In genomic region chr1:136051013-136051315, GRCm38 (mm10) we compare ENCODE assay signal across 9 mouse cellular contexts. TPM values are rescaled to one million over a fixed set of nuclear protein-coding genes. Genes with fewer than 3 reads are reported as not detected.
A peak's percentile ranks its signal among the peaks of the same experiment; 100 is the strongest.
DNase-seq lines count a peak whose midpoint lies in the region; ATAC-seq lines count a peak whose summit lies in the region.
"Had no signal": no experiment of that assay in that cellular context is flagged by ENCODE, and none has a peak within 500 bp of the region (broad histone marks: within the 10 kb centered on the region; RNA-seq: fewer than 3 reads in every experiment).

No protein-coding gene starts in this region.

- WGBS in intestine, embryonic 16.5 days, result 1% methylated on average over 36 of the region's 36 CpGs
- 1% methylated on average over 36 of the region's 36 CpGs for WGBS in midbrain, embryonic 10.5 days
- WGBS in stomach, embryonic 16.5 days, result 2% methylated on average over 36 of the region's 36 CpGs

- DNase-seq in cerebellum, postnatal 4 days (ENCODE audit: low spot score in 2 of 2), result no peak
- peak; percentile 24 for DNase-seq in urinary bladder, adult 2 months (ENCODE audit: low spot score)
- no peak for DNase-seq in urinary bladder, postnatal 4 days (ENCODE audit: low spot score in 2 of 2)
- no peak for DNase-seq in midbrain, embryonic 10.5 days (ENCODE audit: low spot score)
- no peak for DNase-seq in cerebellum, adult 9-10 months

- 0 out of 2 replicates have a peak overlapping the region, but pooled peaks have one; percentile 25 for H3K9ac ChIP-seq in intestine, embryonic 16.5 days (ENCODE audit: low read depth, low read length)
- H3K9ac ChIP-seq in stomach, embryonic 16.5 days (ENCODE audit: low read length), result no peak overlapping the region

- no peaks in the 10 kb centered on the region for H3K36me3 ChIP-seq in intestine, embryonic 16.5 days (ENCODE audit: control insufficient read depth, insufficient read depth, low read length)
- no peaks in the 10 kb centered on the region for H3K36me3 ChIP-seq in midbrain, embryonic 10.5 days
- H3K36me3 ChIP-seq in stomach, embryonic 16.5 days (ENCODE audit: control insufficient read depth, insufficient read depth, low read length), result no peaks in the 10 kb centered on the region

- H3K4me2 ChIP-seq in intestine, embryonic 16.5 days (ENCODE audit: low read depth, low read length), result peak overlapping the region; percentile 50
- H3K4me2 ChIP-seq in stomach, embryonic 16.5 days (ENCODE audit: low read depth, low read length), result peak overlapping the region; percentile 51

- H3K4me1 ChIP-seq in intestine, embryonic 16.5 days (ENCODE audit: control insufficient read depth, insufficient read depth, low read length), result peaks cover 6% of the 10 kb centered on the region; the same call in 1 of the 2 replicates
- peaks cover 33% of the 10 kb centered on the region for H3K4me1 ChIP-seq in midbrain, embryonic 10.5 days
- H3K4me1 ChIP-seq in stomach, embryonic 16.5 days (ENCODE audit: control insufficient read depth, insufficient read depth, low read length), result peaks cover 7% of the 10 kb centered on the region

- H3K27ac ChIP-seq in intestine, embryonic 16.5 days (ENCODE audit: low read length), result no peak overlapping the region
- peak overlapping the region; percentile 28; the same call in 1 of the 2 replicates for H3K27ac ChIP-seq in midbrain, embryonic 10.5 days (replicated peaks)
- no peak overlapping the region for H3K27ac ChIP-seq in stomach, embryonic 16.5 days (ENCODE audit: low read length)

- H3K4me3 ChIP-seq in intestine, embryonic 16.5 days (ENCODE audit: low read length), result peak overlapping the region; percentile 30
- H3K4me3 ChIP-seq in midbrain, embryonic 10.5 days, result peak overlapping the region; percentile 49
- H3K4me3 ChIP-seq in stomach, embryonic 16.5 days (replicated peaks; ENCODE audit: low read length), result peak overlapping the region; percentile 32

- ATAC-seq in cerebellum, adult (ENCODE audit: insufficient number of reproducible peaks, low FRiP score, low TSS enrichment), result 0 out of 2 replicates have a peak, but pooled peaks have one; percentile 13
- peak; percentile 70 for ATAC-seq in intestine, embryonic 16.5 days
- ATAC-seq in stomach, embryonic 16.5 days (ENCODE audit: insufficient read depth, low FRiP score), result peak; percentile 23; the same call in 1 of the 2 replicates

- no peaks in the 10 kb centered on the region for H3K9me3 ChIP-seq in intestine, embryonic 16.5 days (ENCODE audit: control insufficient read depth, low read length)
- H3K9me3 ChIP-seq in midbrain, embryonic 10.5 days (replicated peaks), result no peaks in the 10 kb centered on the region
- H3K9me3 ChIP-seq in stomach, embryonic 16.5 days (replicated peaks; ENCODE audit: control insufficient read depth, low read length), result no peaks in the 10 kb centered on the region

- H3K27me3 ChIP-seq in intestine, embryonic 16.5 days (replicated peaks; ENCODE audit: control insufficient read depth, insufficient read depth, low read length), result peaks cover 17% of the 10 kb centered on the region
- peaks cover 72% of the 10 kb centered on the region for H3K27me3 ChIP-seq in midbrain, embryonic 10.5 days (ENCODE audit: low read depth, poor library complexity, severe bottlenecking)
- peaks cover 20% of the 10 kb centered on the region for H3K27me3 ChIP-seq in stomach, embryonic 16.5 days (ENCODE audit: control insufficient read depth, insufficient read depth, low read length)

RNA-seq across cellular contexts. Expression of gene Ascl5, which starts 0.4 kb away (rescaled TPM):
- not detected in 2 replicates for polyA plus RNA-seq in urinary bladder, adult 2 months (2012; rRNA removed)
- not detected in 2 replicates for polyA plus RNA-seq in intestine, embryonic 16.5 days (2015; fragmentation: Nextera tagmentation; extraction: Ambion mirVana)
- polyA plus RNA-seq in midbrain, embryonic 10.5 days (2016; fragmentation: Nextera tagmentation; extraction: Ambion mirVana), result not detected in 2 replicates
- polyA plus RNA-seq in stomach, embryonic 16.5 days (2015; fragmentation: Nextera tagmentation; extraction: Ambion mirVana), result 0.43 TPM in 1 of 2 replicates, not detected in the other
- polyA plus RNA-seq: C2C12 had no signal

RNA-seq across cellular contexts. Expression of gene Cacna1s, which starts 1.6 kb away (rescaled TPM):
- 0.08 and 0.27 TPM in 2 replicates for polyA plus RNA-seq in urinary bladder, adult 2 months (2012; rRNA removed)
- polyA plus RNA-seq in intestine, embryonic 16.5 days (2015; fragmentation: Nextera tagmentation; extraction: Ambion mirVana), result 0.04 TPM in 1 of 2 replicates, not detected in the other
- polyA plus RNA-seq in midbrain, embryonic 10.5 days (2016; fragmentation: Nextera tagmentation; extraction: Ambion mirVana), result 0.14 TPM in 1 of 2 replicates, not detected in the other
- polyA plus RNA-seq in stomach, embryonic 16.5 days (2015; fragmentation: Nextera tagmentation; extraction: Ambion mirVana), result 0.17 and 2.0 TPM in 2 replicates

RNA-seq across cellular contexts. Expression of gene Tmem9, which starts 43.0 kb away (rescaled TPM):
- polyA plus RNA-seq in urinary bladder, adult 2 months (2012; rRNA removed), result 52.4 and 55.4 TPM in 2 replicates
- 165 and 182 TPM in 2 replicates for polyA plus RNA-seq in intestine, embryonic 16.5 days (2015; fragmentation: Nextera tagmentation; extraction: Ambion mirVana)
- 149 and 156 TPM in 2 replicates for polyA plus RNA-seq in midbrain, embryonic 10.5 days (2016; fragmentation: Nextera tagmentation; extraction: Ambion mirVana)
- 145 and 157 TPM in 2 replicates for polyA plus RNA-seq in stomach, embryonic 16.5 days (2015; fragmentation: Nextera tagmentation; extraction: Ambion mirVana)

RNA-seq across cellular contexts. Expression of gene Igfn1, which starts 44.8 kb away (rescaled TPM):
- polyA plus RNA-seq in urinary bladder, adult 2 months (2012; rRNA removed), result not detected in 2 replicates
- polyA plus RNA-seq in intestine, embryonic 16.5 days (2015; fragmentation: Nextera tagmentation; extraction: Ambion mirVana), result 0.05 and 0.09 TPM in 2 replicates
- not detected in 2 replicates for polyA plus RNA-seq in midbrain, embryonic 10.5 days (2016; fragmentation: Nextera tagmentation; extraction: Ambion mirVana)
- polyA plus RNA-seq in stomach, embryonic 16.5 days (2015; fragmentation: Nextera tagmentation; extraction: Ambion mirVana), result 0.12 TPM in 2 replicates

Comparison
In these comparisons a context has a peak if more than half of its experiments do, and no peak if none do; other contexts are left out.
1. ATAC-seq: peak in every context shown above with its lines; median percentile 70 in intestine, embryonic 16.5 days; 23 in stomach, embryonic 16.5 days; 13 in cerebellum, adult.